Mouse (Mus musculus) stomach, embryonic 16.5 days (tissue): Measurements from ENCODE around the gene Npm3. TPM values are rescaled to one million over a fixed set of nuclear protein-coding genes. Genes with fewer than 3 reads are reported as not detected.
A peak's percentile ranks its signal among the peaks of the same experiment; 100 is the strongest.

Experiments used
- ATAC-seq: fragments of 200-750 bp; cut with Nextera tagmentation; 2 replicates; pipeline ENCODE4 v1.8.0; 2017; ENCODE audit warnings: moderate number of reproducible peaks, moderate TSS enrichment; ENCODE audit not compliant: insufficient read depth, low FRiP score
- H3K27ac ChIP-seq: fragments of 300-500 bp; sonication (generic); 2 replicates; pipeline ENCODE4 v1.5.1; 2014; ENCODE audit warnings: low read length
- H3K27me3 ChIP-seq: fragments of 300-500 bp; sonication (generic); 2 replicates; pipeline ENCODE4 v1.6.1; 2014; ENCODE audit warnings: low read length, control low read depth, mixed read lengths; ENCODE audit not compliant: control insufficient read depth, insufficient read depth
- H3K36me3 ChIP-seq: fragments of 300-500 bp; sonication (generic); 2 replicates; pipeline ENCODE4 v1.6.1; 2014; ENCODE audit warnings: low read length; ENCODE audit not compliant: control insufficient read depth, insufficient read depth
- H3K4me1 ChIP-seq: fragments of 300-500 bp; sonication (generic); 2 replicates; pipeline ENCODE4 v1.6.1; 2014; ENCODE audit warnings: low read length, control low read depth, mixed read lengths; ENCODE audit not compliant: control insufficient read depth, insufficient read depth
- H3K4me2 ChIP-seq: fragments of 300-500 bp; sonication (generic); 2 replicates; pipeline ENCODE4 v1.6.1; 2014; ENCODE audit warnings: low read depth, low read length, mixed read lengths
- H3K4me3 ChIP-seq: fragments of 300-500 bp; sonication (generic); replicated peaks from 2 replicates; pipeline ENCODE4 v1.5.1; 2014; ENCODE audit warnings: mild to moderate bottlenecking, low read length
- H3K9ac ChIP-seq: fragments of 300-500 bp; sonication (generic); 2 replicates; pipeline ENCODE4 v1.6.1; 2014; ENCODE audit warnings: low read length
- H3K9me3 ChIP-seq: fragments of 300-500 bp; sonication (generic); replicated peaks from 2 replicates; pipeline ENCODE4 v1.6.1; 2016; ENCODE audit warnings: low read length, control low read depth; ENCODE audit not compliant: control insufficient read depth
- WGBS: fragments of 180-500 bp; shearing (Covaris S2); extraction: QIAGEN DNeasy Blood & Tissue Kit; methylation state at CpG from one replicate; pipeline ENCODE4 v1.1.7; 2014; 5-methylcytosine and 5-hydroxymethylcytosine counted together
- polyA plus RNA-seq: library from polyadenylated mRNA; unstranded; fragments of >200 nt; fragmentation: Nextera tagmentation; extraction: Ambion mirVana; gene quantifications from 2 replicates; pipeline ENCODE4 v1.2.1, GENCODE M21; 2015

Gene Npm3
- polyA plus RNA-seq, 1 experiment from 2014 or later, result 15.6 TPM

- ATAC-seq, result no peak
- no peak overlapping the region for H3K27ac ChIP-seq
- no peaks in the 10 kb centered on the region; the same call in 1 of the 2 replicates for H3K4me1 ChIP-seq
- H3K9ac ChIP-seq, result no peak overlapping the region
- no peaks in the 10 kb centered on the region for H3K36me3 ChIP-seq
- H3K4me2 ChIP-seq, result no peak overlapping the region
- 71% methylated on average over 8 of the region's 8 CpGs for WGBS
- peaks cover 14% of the 10 kb centered on the region; the same call in 1 of the 2 replicates for H3K27me3 ChIP-seq
- H3K9me3 ChIP-seq, result no peaks in the 10 kb centered on the region
- H3K4me3 ChIP-seq, result no peak overlapping the region
These were observed 19.3 kb downstream of the Npm3 start for GRCm38 (mm10) chr19:45730042-45730441.

GRCm38 (mm10) chr19:45727231-45727630, 22.2 kb downstream of the Npm3 start:
- 76% methylated on average over 10 of the region's 10 CpGs for WGBS
- no peak overlapping the region for H3K4me3 ChIP-seq
- no peaks in the 10 kb centered on the region for H3K36me3 ChIP-seq
- no peak overlapping the region for H3K4me2 ChIP-seq
- no peaks in the 10 kb centered on the region for H3K9me3 ChIP-seq
- H3K9ac ChIP-seq, result no peak overlapping the region
- no peaks in the 10 kb centered on the region; the same call in 1 of the 2 replicates for H3K4me1 ChIP-seq
- H3K27me3 ChIP-seq, result no peaks in the 10 kb centered on the region
- ATAC-seq, result no peak
- H3K27ac ChIP-seq, result no peak overlapping the region

- Histone ChIP-seq H3K4me3 (no peak overlapping the region), H3K27me3 (no peaks in the 10 kb centered on the region), H3K4me2 (no peak overlapping the region), H3K27ac (no peak overlapping the region), H3K4me1 (no peaks in the 10 kb centered on the region; the same call in 1 of the 2 replicates), H3K9ac (no peak overlapping the region), H3K9me3 (no peaks in the 10 kb centered on the region), H3K36me3 (no peaks in the 10 kb centered on the region)
- 30% methylated on average over 14 of the region's 14 CpGs for WGBS
- ATAC-seq, result no peak
These were observed 23.6 kb downstream of the Npm3 start for GRCm38 (mm10) chr19:45725677-45726277.

GRCm38 (mm10) chr19:45722188-45722587, 27.2 kb downstream of the Npm3 start:
- Histone ChIP-seq H3K9me3 (no peaks in the 10 kb centered on the region), H3K4me2 (no peak overlapping the region), H3K27ac (no peak overlapping the region), H3K4me3 (no peak overlapping the region), H3K4me1 (peaks cover 4% of the 10 kb centered on the region; the same call in 1 of the 2 replicates), H3K27me3 (no peaks in the 10 kb centered on the region), H3K36me3 (no peaks in the 10 kb centered on the region), H3K9ac (no peak overlapping the region)
- WGBS, result 68% methylated on average over 5 of the region's 5 CpGs
- no peak for ATAC-seq

GRCm38 (mm10) chr19:45718286-45718685, 31.1 kb downstream of the Npm3 start:
- 57% methylated on average over 3 of the region's 3 CpGs for WGBS
- no peak for ATAC-seq

GRCm38 (mm10) chr19:45717493-45718220, 31.7 kb downstream of the Npm3 start:
- 0 out of 2 replicates have a peak, but pooled peaks cover 4% of the 10 kb centered on the region for H3K4me1 ChIP-seq
- H3K4me3 ChIP-seq, result peak overlapping the region; percentile 10
- no peaks in the 10 kb centered on the region for H3K9me3 ChIP-seq
- 0 out of 2 replicates have a peak, but pooled peaks have one; percentile 25 for ATAC-seq
- no peaks in the 10 kb centered on the region for H3K27me3 ChIP-seq
- no peaks in the 10 kb centered on the region for H3K36me3 ChIP-seq
- WGBS, result 12% methylated on average over 16 of the region's 16 CpGs
- H3K9ac ChIP-seq, result peak overlapping the region; percentile 54; the same call in 1 of the 2 replicates
- H3K27ac ChIP-seq, result no peak overlapping the region
- H3K4me2 ChIP-seq, result peak overlapping the region; percentile 39

More at GRCm38 (mm10) chr19:45718286-45718685, 31.1 kb downstream of the Npm3 start:
- Histone ChIP-seq H3K9me3 (no peaks in the 10 kb centered on the region), H3K27me3 (no peaks in the 10 kb centered on the region), H3K4me2 (peak overlapping the region; percentile 39), H3K9ac (no peak overlapping the region), H3K4me1 (0 out of 2 replicates have a peak, but pooled peaks cover 4% of the 10 kb centered on the region), H3K27ac (no peak overlapping the region), H3K36me3 (no peaks in the 10 kb centered on the region), H3K4me3 (no peak overlapping the region)

GRCm38 (mm10) chr19:45708704-45709103, 40.7 kb downstream of the Npm3 start:
- ATAC-seq, result no peak

More at GRCm38 (mm10) chr19:45708704-45709103, 40.7 kb downstream of the Npm3 start:
- no peaks in the 10 kb centered on the region for H3K4me1 ChIP-seq
- H3K9ac ChIP-seq, result no peak overlapping the region
- no peak overlapping the region for H3K4me2 ChIP-seq
- WGBS, result 68% methylated on average over 3 of the region's 3 CpGs
- H3K36me3 ChIP-seq, result no peaks in the 10 kb centered on the region
- H3K4me3 ChIP-seq, result no peak overlapping the region
- no peak overlapping the region for H3K27ac ChIP-seq
- no peaks in the 10 kb centered on the region for H3K9me3 ChIP-seq
- no peaks in the 10 kb centered on the region for H3K27me3 ChIP-seq
